Mouse (Mus musculus): ENCODE results near the gene 1700010B08Rik.

The 1700010B08Rik gene

GRCm38 (mm10) chr2:173724940-173725807 is 6.0 kb downstream of the 1700010B08Rik start:
- WGBS: 69% methylated on average over 15 of the region's 15 CpGs

- 99% methylated on average over 4 of the region's 4 CpGs for WGBS
Measured at GRCm38 (mm10) chr2:173725819-173726218, 6.6 kb downstream of the 1700010B08Rik start.

- 36% methylated on average over 9 of the region's 9 CpGs for WGBS
Measured at GRCm38 (mm10) chr2:173730444-173730966, 11.3 kb downstream of the 1700010B08Rik start.

- 57% methylated on average over 2 of the region's 2 CpGs for WGBS
Measured at GRCm38 (mm10) chr2:173734426-173734825, 15.2 kb downstream of the 1700010B08Rik start.

- under 1% methylated on average over 70 of the region's 70 CpGs for WGBS
Measured at GRCm38 (mm10) chr2:173737222-173737989, 18.2 kb downstream of the 1700010B08Rik start, which contains the start of gene Vapb. TSS of gene Vapb (plus strand) at chr2:173737511.

- WGBS: 87% methylated on average over 9 of the region's 9 CpGs
Measured at GRCm38 (mm10) chr2:173738232-173738631, 19.0 kb downstream of the 1700010B08Rik start.

- 86% methylated on average over 7 of the region's 7 CpGs for WGBS
Measured at GRCm38 (mm10) chr2:173739107-173739506, 19.9 kb downstream of the 1700010B08Rik start.

GRCm38 (mm10) chr2:173742090-173742489 is 22.9 kb downstream of the 1700010B08Rik start:
- 75% methylated on average over 13 of the region's 13 CpGs for WGBS

GRCm38 (mm10) chr2:173742744-173743143 is 23.5 kb downstream of the 1700010B08Rik start:
- 70% methylated on average over 9 of the region's 9 CpGs for WGBS

GRCm38 (mm10) chr2:173744070-173744815 is 25.0 kb downstream of the 1700010B08Rik start:
- WGBS: 90% methylated on average over 7 of the region's 7 CpGs

GRCm38 (mm10) chr2:173748961-173749659 is 29.9 kb downstream of the 1700010B08Rik start:
- 82% methylated on average over 2 of the region's 2 CpGs for WGBS

- WGBS: 59% methylated on average over 8 of the region's 8 CpGs
Measured at GRCm38 (mm10) chr2:173755433-173756144, 36.4 kb downstream of the 1700010B08Rik start.

- 87% methylated on average over 8 of the region's 8 CpGs for WGBS
Measured at GRCm38 (mm10) chr2:173757624-173758155, 38.5 kb downstream of the 1700010B08Rik start.

- WGBS: 91% methylated on average over 6 of the region's 6 CpGs
Measured at GRCm38 (mm10) chr2:173760607-173761006, 41.4 kb downstream of the 1700010B08Rik start.

- 77% methylated on average over 3 of the region's 3 CpGs for WGBS
Measured at GRCm38 (mm10) chr2:173764629-173765028, 45.4 kb downstream of the 1700010B08Rik start.

GRCm38 (mm10) chr2:173767959-173768595 is 48.9 kb downstream of the 1700010B08Rik start:
- 88% methylated on average over 8 of the region's 8 CpGs for WGBS

- 61% methylated on average over 10 of the region's 10 CpGs for WGBS
Measured at GRCm38 (mm10) chr2:173769183-173769582, 50.0 kb downstream of the 1700010B08Rik start.

- 47% methylated on average over 5 of the region's 5 CpGs for WGBS
Measured at GRCm38 (mm10) chr2:173770620-173771019, 51.4 kb downstream of the 1700010B08Rik start.

Data from cerebral cortex, adult 2 months (tissue).